Mouse (Mus musculus) adrenal gland, postnatal 10 days (tissue): ENCODE measurements around the gene Crbn. TPM values are rescaled to one million over a fixed set of nuclear protein-coding genes. Genes with fewer than 3 reads are reported as not detected.

Experiments
- DNase-seq: peaks from one replicate; pipeline ENCODE4 v3.0.0; 2021; ENCODE audit warnings: mixed read lengths
- long read RNA-seq, 2 experiments: library from polyadenylated mRNA; stranded (forward); transcript quantifications; one replicate each; pipeline ENCODE4 v2.0.0; 2021
- total RNA-seq, 2 experiments: library from RNA; stranded (reverse); gene quantifications; 2 replicates each; pipeline ENCODE4 v1.2.3; 2021

The Crbn gene
- total RNA-seq = 10 to 100 TPM; 51.5 to 54.2 TPM
- long read RNA-seq, experiment 1, transcript Crbn-202 (11 exons, 2,084 nt) = major isoform, 37 of 50 reads
- long read RNA-seq, experiment 1, transcript Crbn-201 (11 exons, 2,072 nt) = minor isoform, 9 of 50 reads
- long read RNA-seq, experiment 1, partial matches to known transcripts = 1 of 50 reads
- long read RNA-seq, experiment 1, other reads (novel, unspliced or antisense) = 3 of 50 reads
- long read RNA-seq, experiment 2, transcript Crbn-201 (11 exons, 2,072 nt) = minor isoform, 10 of 34 reads
- long read RNA-seq, experiment 2, transcript Crbn-202 (11 exons, 2,084 nt) = major isoform, 18 of 34 reads
- long read RNA-seq, experiment 2, partial matches to known transcripts = 1 of 34 reads
- long read RNA-seq, experiment 2, other reads (novel, unspliced or antisense) = 3 of 34 reads

GRCm38 (mm10) chr6:106799333-106800226 lies at the start of gene Crbn:
Gene Crbn (minus strand): TSS chr6:106800077.
- DNase-seq = peak; percentile 98

- no peak for DNase-seq
Observed at GRCm38 (mm10) chr6:106840181-106840580, 40.3 kb upstream of the Crbn start.

GRCm38 (mm10) chr6:106838053-106838452 lies 38.2 kb upstream of the Crbn start:
- DNase-seq = no peak

- DNase-seq = no peak
Observed at GRCm38 (mm10) chr6:106835316-106835715, 35.4 kb upstream of the Crbn start.

GRCm38 (mm10) chr6:106822329-106822728 lies 22.5 kb upstream of the Crbn start:
- DNase-seq = peak; percentile 59

- DNase-seq = peak; percentile 26
Observed at GRCm38 (mm10) chr6:106820566-106820965, 20.7 kb upstream of the Crbn start.

GRCm38 (mm10) chr6:106819906-106820305 lies 20.0 kb upstream of the Crbn start:
- no peak for DNase-seq

- no peak for DNase-seq
Observed at GRCm38 (mm10) chr6:106819246-106819645, 19.4 kb upstream of the Crbn start.

- DNase-seq = no peak
Observed at GRCm38 (mm10) chr6:106810686-106811085, 10.8 kb upstream of the Crbn start.

GRCm38 (mm10) chr6:106809161-106809560 lies 9.3 kb upstream of the Crbn start:
- DNase-seq = no peak

GRCm38 (mm10) chr6:106804904-106805303 lies 5.0 kb upstream of the Crbn start:
- peak; percentile 26 for DNase-seq

- no peak for DNase-seq
Observed at GRCm38 (mm10) chr6:106800227-106800557, 315 bp upstream of the Crbn start.

- no peak for DNase-seq
Observed at GRCm38 (mm10) chr6:106794094-106794814, 5.6 kb downstream of the Crbn start.

- DNase-seq = no peak
Observed at GRCm38 (mm10) chr6:106793621-106794020, 6.3 kb downstream of the Crbn start.

GRCm38 (mm10) chr6:106793088-106793487 lies 6.8 kb downstream of the Crbn start:
- DNase-seq = no peak

- no peak for DNase-seq
Observed at GRCm38 (mm10) chr6:106792486-106792885, 7.4 kb downstream of the Crbn start.

GRCm38 (mm10) chr6:106791429-106791828 lies 8.4 kb downstream of the Crbn start:
- no peak for DNase-seq

- DNase-seq = no peak
Observed at GRCm38 (mm10) chr6:106787138-106787537, 12.7 kb downstream of the Crbn start.

- DNase-seq = no peak
Observed at GRCm38 (mm10) chr6:106770046-106770445, 29.8 kb downstream of the Crbn start.

GRCm38 (mm10) chr6:106769290-106769866 lies 30.5 kb downstream of the Crbn start:
- DNase-seq = no peak

- peak; percentile 99 for DNase-seq
Observed at GRCm38 (mm10) chr6:106768640-106769289, 31.1 kb downstream of the Crbn start, which contains the start of gene Trnt1. Gene Trnt1 (plus strand): TSS chr6:106769120.

GRCm38 (mm10) chr6:106766774-106767173 lies 33.1 kb downstream of the Crbn start:
- DNase-seq = no peak
